In genomic region chrX:56786281-56787061, GRCm38 (mm10) we compare ENCODE assay signal across 11 mouse cellular contexts. TPM values are rescaled to one million over a fixed set of nuclear protein-coding genes. Genes with fewer than 3 reads are reported as not detected.
DNase-seq lines count a peak whose midpoint lies in the region; ATAC-seq and TF ChIP-seq lines count a peak whose summit lies in the region.
"Had no signal": no experiment of that assay in that cellular context is flagged by ENCODE, and none has a peak within 500 bp of the region (broad histone marks: within the 10 kb centered on the region; RNA-seq: fewer than 3 reads in every experiment).

No protein-coding gene starts in this region.

- no peaks in the 10 kb centered on the region for H3K9me3 ChIP-seq in kidney, embryonic 15.5 days (replicated peaks)
- H3K9me3 ChIP-seq in embryonic facial prominence, embryonic 10.5 days, result no peaks in the 10 kb centered on the region
- H3K9me3 ChIP-seq in intestine, embryonic 16.5 days (ENCODE audit: control insufficient read depth, low read length), result no peaks in the 10 kb centered on the region
- no peaks in the 10 kb centered on the region for H3K9me3 ChIP-seq in neural tube, embryonic 15.5 days (replicated peaks)

- no peaks in the 10 kb centered on the region for H3K36me3 ChIP-seq in kidney, embryonic 15.5 days
- peaks cover 12% of the 10 kb centered on the region; the same call in 1 of the 2 replicates for H3K36me3 ChIP-seq in embryonic facial prominence, embryonic 10.5 days (replicated peaks)
- no peaks in the 10 kb centered on the region for H3K36me3 ChIP-seq in intestine, embryonic 16.5 days (ENCODE audit: control insufficient read depth, insufficient read depth, low read length)
- H3K36me3 ChIP-seq in neural tube, embryonic 15.5 days, result peaks cover 7% of the 10 kb centered on the region

- intact Hi-C loops in left cerebral cortex, adult 2 months (cut with DNase I), result no loop called here

- no peak for ATAC-seq in kidney, embryonic 15.5 days (replicated peaks; ENCODE audit: low FRiP score)
- peak; percentile 91 for ATAC-seq in intestine, embryonic 16.5 days
- ATAC-seq in neural tube, embryonic 15.5 days (ENCODE audit: low FRiP score), result 0 out of 2 replicates have a peak, but pooled peaks have one; percentile 38

- no peak overlapping the region for H3K9ac ChIP-seq in kidney, embryonic 15.5 days
- H3K9ac ChIP-seq in intestine, embryonic 16.5 days (ENCODE audit: low read depth, low read length), result no peak overlapping the region
- no peak overlapping the region for H3K9ac ChIP-seq in neural tube, embryonic 15.5 days (replicated peaks)

- H3K27me3 ChIP-seq in kidney, embryonic 15.5 days, result no peaks in the 10 kb centered on the region
- no peaks in the 10 kb centered on the region for H3K27me3 ChIP-seq in embryonic facial prominence, embryonic 10.5 days (replicated peaks; ENCODE audit: low read depth, poor library complexity, severe bottlenecking)
- H3K27me3 ChIP-seq in intestine, embryonic 16.5 days (replicated peaks; ENCODE audit: control insufficient read depth, insufficient read depth, low read length), result no peaks in the 10 kb centered on the region
- no peaks in the 10 kb centered on the region for H3K27me3 ChIP-seq in neural tube, embryonic 15.5 days (replicated peaks)

- no peak overlapping the region for H3K4me2 ChIP-seq in kidney, embryonic 15.5 days
- H3K4me2 ChIP-seq in intestine, embryonic 16.5 days (ENCODE audit: low read depth, low read length), result no peak overlapping the region
- no peak overlapping the region for H3K4me2 ChIP-seq in neural tube, embryonic 15.5 days

- 71% methylated on average over 6 of the region's 6 CpGs for WGBS in kidney, embryonic 15.5 days
- WGBS in embryonic facial prominence, embryonic 10.5 days, result 62% methylated on average over 6 of the region's 6 CpGs
- 62% methylated on average over 6 of the region's 6 CpGs for WGBS in intestine, embryonic 16.5 days
- 67% methylated on average over 6 of the region's 6 CpGs for WGBS in neural tube, embryonic 15.5 days

- no peak overlapping the region for H3K4me3 ChIP-seq in kidney, embryonic 15.5 days (replicated peaks)
- H3K4me3 ChIP-seq in embryonic facial prominence, embryonic 10.5 days, result no peak overlapping the region
- H3K4me3 ChIP-seq in intestine, embryonic 16.5 days (ENCODE audit: low read length), result no peak overlapping the region
- no peak overlapping the region for H3K4me3 ChIP-seq in neural tube, embryonic 15.5 days (replicated peaks)
- H3K4me3 ChIP-seq in left cerebral cortex, adult 2 months, result no peak overlapping the region

- H3K4me1 ChIP-seq in kidney, embryonic 15.5 days, result no peaks in the 10 kb centered on the region
- H3K4me1 ChIP-seq in embryonic facial prominence, embryonic 10.5 days, result no peaks in the 10 kb centered on the region
- no peaks in the 10 kb centered on the region for H3K4me1 ChIP-seq in intestine, embryonic 16.5 days (ENCODE audit: control insufficient read depth, insufficient read depth, low read length)
- no peaks in the 10 kb centered on the region for H3K4me1 ChIP-seq in neural tube, embryonic 15.5 days

- peak; percentile 21 for DNase-seq in kidney, adult 11 months
- peak; percentile 36 for DNase-seq in embryonic facial prominence, embryonic 10.5 days (ENCODE audit: low spot score)
- DNase-seq in cerebellum, postnatal 36 days, result no peak
- DNase-seq in frontal cortex, postnatal 14 days (ENCODE audit: low spot score in 2 of 2), result no peak
- DNase-seq in left cerebral cortex, adult 2 months (ENCODE audit: extremely low spot score in 1 of 2, low spot score in 2 of 2), result no peak
- DNase-seq: thymus, postnatal 14 days had no signal

- no peak for TF ChIP-seq CTCF in left cerebral cortex, adult 2 months (IDR thresholded peaks at IDR 0.05)

- no peak overlapping the region for H3K27ac ChIP-seq in kidney, embryonic 15.5 days
- no peak overlapping the region for H3K27ac ChIP-seq in embryonic facial prominence, embryonic 10.5 days (replicated peaks)
- no peak overlapping the region for H3K27ac ChIP-seq in intestine, embryonic 16.5 days (ENCODE audit: low read length)
- H3K27ac ChIP-seq in neural tube, embryonic 15.5 days (replicated peaks), result no peak overlapping the region
- no peak overlapping the region for H3K27ac ChIP-seq in left cerebral cortex, adult 2 months

RNA-seq across cellular contexts. Expression of gene Map7d3, which starts 35.7 kb away (rescaled TPM):
- polyA plus RNA-seq in kidney, embryonic 15.5 days (2015; fragmentation: Nextera tagmentation; extraction: Ambion mirVana), result 2.0 and 2.5 TPM in 2 replicates
- polyA plus RNA-seq in embryonic facial prominence, embryonic 10.5 days (2016; fragmentation: Nextera tagmentation; extraction: Ambion mirVana), result 2.1 and 2.5 TPM in 2 replicates
- polyA plus RNA-seq in intestine, embryonic 16.5 days (2015; fragmentation: Nextera tagmentation; extraction: Ambion mirVana), result 0.77 and 1.1 TPM in 2 replicates
- 0.52 and 0.63 TPM in 2 replicates for polyA plus RNA-seq in neural tube, embryonic 15.5 days (2015; fragmentation: Nextera tagmentation; extraction: Ambion mirVana)
- total RNA-seq in left cerebral cortex, adult 2 months (2021), result under 1 TPM in 1 of 2 experiments, not detected in 1; 0.16 TPM
- total RNA-seq: MEL had no signal
- polyA plus RNA-seq: cortical plate, adult 2 months had no signal

RNA-seq across cellular contexts. Expression of gene Fhl1, which starts 54.9 kb away (rescaled TPM):
- 89.6 and 89.8 TPM in 2 replicates for polyA plus RNA-seq in kidney, embryonic 15.5 days (2015; fragmentation: Nextera tagmentation; extraction: Ambion mirVana)
- polyA plus RNA-seq in embryonic facial prominence, embryonic 10.5 days (2016; fragmentation: Nextera tagmentation; extraction: Ambion mirVana), result 42.7 and 57.6 TPM in 2 replicates
- polyA plus RNA-seq in intestine, embryonic 16.5 days (2015; fragmentation: Nextera tagmentation; extraction: Ambion mirVana), result 65.2 and 67.0 TPM in 2 replicates
- polyA plus RNA-seq in neural tube, embryonic 15.5 days (2015; fragmentation: Nextera tagmentation; extraction: Ambion mirVana), result 189 and 222 TPM in 2 replicates
- total RNA-seq in left cerebral cortex, adult 2 months (2021), result 10 to 100 TPM; 89.4 to 94.0 TPM
- total RNA-seq: MEL had no signal

Comparison
In these comparisons a context has a peak if more than half of its experiments do, and no peak if none do; other contexts are left out.
1. DNase-seq: peak in kidney, adult 11 months (single experiment) and embryonic facial prominence, embryonic 10.5 days (single experiment); none in cerebellum, postnatal 36 days (0 of 2), frontal cortex, postnatal 14 days (0 of 2) and left cerebral cortex, adult 2 months (0 of 2).